Comparison of ENCODE assay signal across 27 mouse cellular contexts in genomic region chr4:98520492-98520891, GRCm38 (mm10).
DNase-seq lines count a peak whose midpoint lies in the region; ATAC-seq and TF ChIP-seq lines count a peak whose summit lies in the region.
"Had no signal": no experiment of that assay in that cellular context is flagged by ENCODE, and none has a peak within 500 bp of the region (broad histone marks: within the 10 kb centered on the region; RNA-seq: fewer than 3 reads in every experiment).

No protein-coding gene starts in this region.

- no peak for TF ChIP-seq POLR2A in heart, adult 2 months (IDR thresholded peaks at IDR 0.05; ENCODE audit: insufficient read depth, low read depth, low read length)

- no peaks in the 10 kb centered on the region for H3K4me1 ChIP-seq in forebrain, postnatal 0 days (ENCODE audit: insufficient read depth)
- H3K4me1 ChIP-seq in forebrain, embryonic 13.5 days: no peaks in the 10 kb centered on the region
- no peaks in the 10 kb centered on the region for H3K4me1 ChIP-seq in heart, adult 2 months (ENCODE audit: control insufficient read depth, insufficient read depth, low read length)
- H3K4me1 ChIP-seq: embryonic facial prominence, embryonic 13.5 days; embryonic facial prominence, embryonic 15.5 days; forebrain, embryonic 10.5 days; forebrain, embryonic 12.5 days had no signal

- intact Hi-C loops in heart, adult 2 months (cut with DNase I): no loop called here

- H3K9me3 ChIP-seq in forebrain, postnatal 0 days (ENCODE audit: low read length): no peaks in the 10 kb centered on the region
- H3K9me3 ChIP-seq in forebrain, embryonic 13.5 days (replicated peaks): 0 out of 2 replicates have a peak, but pooled peaks cover 3% of the 10 kb centered on the region
- H3K9me3 ChIP-seq: embryonic facial prominence, embryonic 13.5 days; embryonic facial prominence, embryonic 15.5 days; forebrain, embryonic 10.5 days; forebrain, embryonic 12.5 days; forebrain, embryonic 15.5 days had no signal

- H3K79me2 ChIP-seq in heart, adult 2 months (replicated peaks; ENCODE audit: control insufficient read depth, insufficient read depth, low read length): no peaks in the 10 kb centered on the region

- no peak for TF ChIP-seq CTCF in forebrain, postnatal 0 days (IDR thresholded peaks at IDR 0.05; ENCODE audit: low read depth)
- TF ChIP-seq CTCF in heart, adult 2 months (IDR thresholded peaks at IDR 0.05): no peak

- peak; percentile 54; the same call in 1 of the 2 replicates for ATAC-seq in forebrain, postnatal 0 days
- no peak for ATAC-seq in forebrain, embryonic 13.5 days
- ATAC-seq: activated CD4-positive, CD25-positive, alpha-beta regulatory T cell, adult 4 months; CD4-positive, CD25-positive, alpha-beta regulatory T cell, adult 4 months; forebrain, embryonic 15.5 days; Patski had no signal

- no peak for TF ChIP-seq EP300 in heart, adult 2 months (IDR thresholded peaks at IDR 0.05; ENCODE audit: insufficient read depth, low read depth, low read length)

- no peak overlapping the region for H3K4me3 ChIP-seq in forebrain, postnatal 0 days (ENCODE audit: low read depth, low read length)
- no peak overlapping the region for H3K4me3 ChIP-seq in forebrain, embryonic 13.5 days
- H3K4me3 ChIP-seq in heart, adult 2 months: no peak overlapping the region
- H3K4me3 ChIP-seq: embryonic facial prominence, embryonic 13.5 days; embryonic facial prominence, embryonic 15.5 days; erythroblast, embryonic 14.5 days; forebrain, embryonic 10.5 days; forebrain, embryonic 12.5 days; forebrain, embryonic 15.5 days had no signal

- H3K27ac ChIP-seq in forebrain, postnatal 0 days (ENCODE audit: low read depth, low read length): no peak overlapping the region
- no peak overlapping the region for H3K27ac ChIP-seq in forebrain, embryonic 13.5 days
- no peak overlapping the region for H3K27ac ChIP-seq in heart, adult 2 months
- H3K27ac ChIP-seq: embryonic facial prominence, embryonic 13.5 days; embryonic facial prominence, embryonic 15.5 days; forebrain, embryonic 10.5 days; forebrain, embryonic 12.5 days; forebrain, embryonic 15.5 days had no signal

- no peak for DNase-seq in forebrain, postnatal 0 days
- peak; percentile 42 for DNase-seq in heart, adult 11 months
- DNase-seq in heart, adult 2 months: no peak
- peak; percentile 29 for DNase-seq in brain, adult 2 months (ENCODE audit: low read depth, low spot score)
- DNase-seq: adrenal gland, adult 8-10 months; adrenal gland, postnatal 14 days; adrenal gland, postnatal 36 days; B cell, adult 2 months; cerebellum, adult 11 months; cerebellum, adult 18-20 months; cerebellum, adult 8-10 months; cerebellum, adult 9-11 months; cerebellum, postnatal 14 days; cerebellum, postnatal 36 days; embryo, embryonic 11 days had no signal

- no peaks in the 10 kb centered on the region for H3K36me3 ChIP-seq in forebrain, postnatal 0 days (ENCODE audit: insufficient read depth)
- peaks cover 7% of the 10 kb centered on the region; the same call in 1 of the 2 replicates for H3K36me3 ChIP-seq in forebrain, embryonic 13.5 days (ENCODE audit: poor library complexity, severe bottlenecking)
- no peaks in the 10 kb centered on the region for H3K36me3 ChIP-seq in heart, adult 2 months (ENCODE audit: control insufficient read depth, insufficient read depth, low read length)
- H3K36me3 ChIP-seq: forebrain, embryonic 10.5 days; forebrain, embryonic 12.5 days; forebrain, embryonic 15.5 days; G1E had no signal

- H3K27me3 ChIP-seq in forebrain, postnatal 0 days (ENCODE audit: insufficient read depth, low read length): no peaks in the 10 kb centered on the region
- H3K27me3 ChIP-seq in forebrain, embryonic 13.5 days: no peaks in the 10 kb centered on the region
- no peaks in the 10 kb centered on the region for H3K27me3 ChIP-seq in heart, adult 2 months (ENCODE audit: control insufficient read depth, insufficient read depth, low read length)
- H3K27me3 ChIP-seq: CH12.LX; embryonic facial prominence, embryonic 13.5 days; embryonic facial prominence, embryonic 15.5 days; forebrain, embryonic 12.5 days; forebrain, embryonic 15.5 days; Patski had no signal

- H3K9ac ChIP-seq in forebrain, postnatal 0 days: no peak overlapping the region
- H3K9ac ChIP-seq in forebrain, embryonic 13.5 days: no peak overlapping the region
- no peak overlapping the region for H3K9ac ChIP-seq in heart, adult 2 months (ENCODE audit: low read depth, low read length)
- H3K9ac ChIP-seq: embryonic facial prominence, embryonic 13.5 days; embryonic facial prominence, embryonic 15.5 days; forebrain, embryonic 12.5 days; forebrain, embryonic 15.5 days had no signal

- no peak overlapping the region for H3K4me2 ChIP-seq in forebrain, postnatal 0 days (ENCODE audit: low read depth)
- H3K4me2 ChIP-seq in forebrain, embryonic 13.5 days: no peak overlapping the region
- H3K4me2 ChIP-seq: embryonic facial prominence, embryonic 13.5 days; embryonic facial prominence, embryonic 15.5 days; forebrain, embryonic 12.5 days; forebrain, embryonic 15.5 days had no signal

- WGBS in forebrain, postnatal 0 days: 69% methylated on average over 6 of the region's 6 CpGs
- 86% methylated on average over 6 of the region's 6 CpGs for WGBS in forebrain, embryonic 13.5 days
- 86% methylated on average over 6 of the region's 6 CpGs for WGBS in heart, adult 2 months

Comparison
In these comparisons a context has a peak if more than half of its experiments do, and no peak if none do; other contexts are left out.
1. DNase-seq: peak in heart, adult 11 months (single experiment) and brain, adult 2 months (single experiment); none in forebrain, postnatal 0 days (single experiment) and heart, adult 2 months (0 of 2).